Comparison of ENCODE assay signal across 21 mouse cellular contexts in the genomic region with DNA sequence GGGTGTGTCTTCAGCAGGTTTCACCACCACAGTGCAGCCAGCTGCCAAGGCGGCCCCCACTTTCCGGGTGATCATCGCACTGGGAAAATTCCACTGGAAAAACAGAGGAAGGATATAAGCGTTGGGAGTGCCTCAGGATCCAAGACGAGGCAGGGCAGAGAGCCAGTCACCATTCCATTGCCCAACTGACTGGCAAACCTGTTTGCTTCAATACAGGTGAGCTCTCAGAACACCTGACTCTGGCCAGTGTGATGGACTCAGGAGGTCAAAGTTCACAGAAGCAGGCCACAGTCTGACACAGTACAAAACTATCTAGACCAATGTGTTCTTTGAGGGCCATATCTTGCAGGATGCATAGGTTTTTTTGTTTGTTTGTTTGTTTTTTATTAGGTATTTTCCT.
"Had no signal": no experiment of that assay in that cellular context is flagged by ENCODE, and none has a peak within 500 bp of the region (broad histone marks: within the 10 kb centered on the region; RNA-seq: fewer than 3 reads in every experiment).

No protein-coding gene starts in this region.

- H3K9me3 ChIP-seq: liver, embryonic 13.5 days; lung, embryonic 15.5 days; midbrain, embryonic 12.5 days; midbrain, embryonic 15.5 days; neural tube, embryonic 12.5 days; neural tube, embryonic 15.5 days had no signal

- DNase-seq: kidney, adult 18-20 months; kidney, adult 9 months; kidney, postnatal 14 days; kidney, postnatal 4 days; layer of hippocampus, postnatal 36 days; liver, embryonic 13.5 days; right cerebral cortex, adult 18-20 months; right cerebral cortex, postnatal 14 days; right cerebral cortex, postnatal 4 days; thymus, adult 2 months; thymus, postnatal 14 days; thymus, postnatal 4 days had no signal

- H3K36me3 ChIP-seq: liver, embryonic 13.5 days had no signal

- ATAC-seq: inflammation-experienced regulatory T-cells, adult 6 months; midbrain, embryonic 15.5 days had no signal

- H3K4me1 ChIP-seq: liver, embryonic 13.5 days; lung, embryonic 15.5 days; midbrain, embryonic 12.5 days; midbrain, embryonic 15.5 days; neural tube, embryonic 12.5 days; neural tube, embryonic 15.5 days had no signal

- H3K27me3 ChIP-seq: liver, embryonic 13.5 days; lung, embryonic 15.5 days; midbrain, embryonic 12.5 days; midbrain, embryonic 15.5 days; neural tube, embryonic 12.5 days; neural tube, embryonic 15.5 days had no signal

- H3K4me2 ChIP-seq: liver, embryonic 13.5 days; lung, embryonic 15.5 days; midbrain, embryonic 12.5 days; midbrain, embryonic 15.5 days; neural tube, embryonic 12.5 days; neural tube, embryonic 15.5 days had no signal

- H3K27ac ChIP-seq: left cerebral cortex, adult 2 months; liver, embryonic 13.5 days; lung, embryonic 15.5 days; macrophage; midbrain, embryonic 12.5 days; midbrain, embryonic 15.5 days; neural tube, embryonic 12.5 days; neural tube, embryonic 15.5 days; stomach, postnatal 0 days had no signal

- H3K4me3 ChIP-seq: left cerebral cortex, adult 2 months; liver, embryonic 13.5 days; lung, embryonic 15.5 days; midbrain, embryonic 12.5 days; midbrain, embryonic 15.5 days; neural tube, embryonic 12.5 days; neural tube, embryonic 15.5 days had no signal

- H3K9ac ChIP-seq: liver, embryonic 13.5 days; lung, embryonic 15.5 days; midbrain, embryonic 12.5 days; midbrain, embryonic 15.5 days; neural tube, embryonic 12.5 days; neural tube, embryonic 15.5 days had no signal
